Mouse (Mus musculus) MN1 (cell line): ENCODE data around the gene Arrdc5.

ENCODE experiments used
- DNase-seq: peaks from one replicate; pipeline ENCODE4 v3.0.0-alpha.2; 2016; ENCODE audit warnings: low spot score

Arrdc5 gene

DNA sequence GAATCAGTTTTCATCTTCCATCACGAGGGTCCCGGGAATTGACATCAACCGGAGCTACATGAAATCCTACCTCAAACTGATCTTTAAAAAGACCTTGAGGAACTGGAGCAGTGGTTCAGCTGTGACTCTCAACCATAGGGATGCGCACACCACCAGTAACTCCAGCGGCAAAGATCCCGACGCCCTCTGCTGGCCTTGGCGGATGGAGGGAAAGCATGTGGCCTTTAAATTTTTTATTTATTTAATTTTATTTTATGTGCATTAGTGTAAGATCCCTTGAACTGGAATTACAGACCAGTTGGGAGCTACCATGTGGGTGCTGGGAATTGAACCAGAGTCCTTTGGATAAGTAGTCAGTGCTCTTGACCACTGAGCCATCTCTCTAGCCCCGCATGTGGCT is 44.7 kb downstream of the Arrdc5 start:
- peak; percentile 89 for DNase-seq

DNA sequence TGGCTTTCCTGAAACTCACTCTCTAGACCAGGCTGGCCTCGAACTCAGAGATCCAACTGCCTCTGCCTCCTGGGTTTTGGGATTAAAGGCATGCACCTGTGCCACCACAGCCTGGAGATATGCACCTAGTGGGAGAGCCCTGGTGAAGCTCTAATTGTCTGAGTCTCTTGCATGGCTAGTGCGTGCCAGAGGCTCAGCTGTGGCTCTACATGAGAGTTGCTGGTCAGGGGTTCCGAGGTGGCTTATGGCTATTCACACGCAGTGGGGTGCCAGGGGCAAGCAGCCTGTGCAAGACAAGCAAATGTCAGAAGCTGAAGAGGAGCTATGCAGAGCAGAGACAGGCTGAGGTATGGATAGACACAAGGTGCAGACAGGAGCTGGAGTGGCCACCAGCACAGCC is 45.4 kb downstream of the Arrdc5 start:
- no peak for DNase-seq

DNA sequence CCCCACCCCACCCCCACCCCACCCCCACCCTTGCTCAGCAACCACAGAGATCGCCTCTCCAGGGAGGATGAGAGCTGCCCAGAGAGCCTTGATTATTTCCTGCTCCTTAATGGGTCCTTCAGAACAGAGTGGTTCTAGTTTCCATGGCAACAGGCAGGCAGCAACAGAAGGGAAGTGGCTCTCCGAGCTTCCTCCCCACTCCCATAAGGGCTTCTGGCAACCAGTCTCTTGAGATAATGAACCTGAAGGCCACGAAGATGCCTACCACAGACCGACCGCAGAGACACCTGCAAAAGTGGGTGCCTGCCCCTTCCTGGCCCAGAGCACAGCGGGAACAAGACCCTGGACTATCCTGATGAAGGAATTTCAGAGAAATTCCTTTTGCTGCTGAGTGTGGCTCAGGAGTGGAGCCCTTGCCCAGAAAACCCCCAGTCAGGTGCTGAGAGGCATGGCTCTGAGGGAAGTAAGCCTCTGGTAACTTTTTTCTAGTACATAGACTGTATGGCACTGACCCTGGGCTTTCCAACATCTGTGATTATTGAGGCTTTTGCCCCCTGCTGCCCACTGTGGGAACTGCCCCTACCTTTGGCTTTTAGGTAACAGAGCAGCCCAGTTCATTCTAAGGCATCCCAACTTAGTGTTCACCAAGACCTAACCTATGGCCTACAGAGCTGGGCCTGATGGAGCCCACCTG is 48.8 kb downstream of the Arrdc5 start:
- DNase-seq, result peak; percentile 94

DNA sequence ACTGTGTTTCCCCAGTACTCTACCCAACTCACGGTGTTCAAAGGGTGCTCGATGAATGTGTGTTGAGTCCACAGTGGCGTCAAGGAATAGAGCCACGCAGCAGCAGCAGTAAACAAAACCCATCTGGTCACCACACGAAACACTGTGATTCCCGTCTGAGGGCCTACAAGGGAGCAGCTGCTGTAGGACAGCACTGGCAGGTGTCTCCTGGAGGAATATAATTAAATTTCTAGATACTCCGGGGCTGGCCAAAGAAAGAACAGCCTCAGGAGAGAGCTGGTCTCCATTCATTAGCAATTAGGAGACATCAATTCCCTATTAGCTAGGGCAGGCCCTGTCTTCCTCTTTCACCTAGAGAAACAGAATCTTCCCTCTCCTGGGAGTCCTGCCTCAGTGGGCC is 54.5 kb downstream of the Arrdc5 start:
- peak; percentile 81 for DNase-seq
